Mouse (Mus musculus) kidney, postnatal 4 days (tissue): ENCODE data around the gene D930020B18Rik.

Source experiments
- DNase-seq, 2 experiments: peaks; one replicate each; pipeline ENCODE4 v3.0.0; 2021; ENCODE audit warnings: mixed read lengths in 2 of 2

D930020B18Rik gene

DNA sequence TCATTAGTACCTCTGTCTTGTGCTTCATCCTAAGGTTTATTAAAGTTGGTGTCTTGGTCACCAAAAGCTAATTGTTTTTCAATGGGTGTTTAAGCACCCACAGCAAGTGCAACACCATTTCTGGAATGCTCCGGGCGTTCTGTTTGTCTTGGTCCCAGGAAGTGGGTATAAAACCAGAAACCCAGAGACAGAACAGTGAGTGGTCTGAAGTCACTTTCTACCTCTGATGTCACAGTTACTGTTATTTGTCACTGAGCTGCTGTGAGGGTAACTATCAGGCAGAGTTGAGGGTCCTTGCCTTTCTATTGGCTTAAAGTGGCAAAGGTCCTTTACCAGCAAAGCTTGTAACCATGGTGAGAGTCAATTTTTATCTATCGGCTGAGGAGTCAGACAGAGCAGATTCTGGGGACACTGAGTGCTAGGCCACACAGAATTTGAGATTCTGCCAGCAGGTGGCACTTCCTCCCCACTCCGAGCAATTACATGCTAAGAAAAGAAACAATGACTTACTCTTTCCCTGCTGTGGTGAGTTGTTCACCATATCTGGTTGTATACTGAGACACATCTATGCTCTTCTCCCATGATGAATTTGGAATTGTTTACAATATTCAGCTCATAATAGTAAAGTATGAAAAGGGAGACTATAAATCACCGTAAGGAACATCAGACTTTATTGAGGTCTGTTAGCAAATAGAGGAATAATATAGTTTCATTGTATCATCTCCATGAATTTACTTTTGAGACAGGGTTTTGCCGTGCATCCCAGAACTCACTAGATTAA, 1.0 kb upstream of the D930020B18Rik start:
- DNase-seq = peak; percentile 43 to 52

- DNase-seq = no peak
Observed at GRCm38 (mm10) chr10:121640944-121641271, 480 bp upstream of the D930020B18Rik start.

- DNase-seq = peak in 1 of 2 experiments; percentile 12
Observed at GRCm38 (mm10) chr10:121642054-121642947, 913 bp downstream of the D930020B18Rik start.

DNA sequence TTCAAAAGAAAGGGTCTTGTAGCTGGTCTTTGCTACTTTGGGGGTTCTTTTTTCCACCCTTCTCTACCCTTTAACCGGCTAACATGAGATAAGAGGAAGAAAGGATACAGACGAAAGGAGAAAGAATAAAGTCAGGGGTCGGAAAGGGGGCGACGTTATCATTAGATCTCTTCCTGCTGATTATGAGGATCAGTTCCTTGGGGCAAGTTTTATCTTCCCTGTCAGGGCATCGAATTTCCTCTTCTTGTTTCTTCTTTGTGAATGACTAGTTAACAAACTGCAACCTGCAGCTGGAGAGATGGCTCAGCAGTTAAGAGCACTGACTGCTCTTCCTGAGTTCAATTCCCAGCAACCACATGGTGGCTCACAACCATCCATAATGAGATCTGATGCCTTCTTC, 4.9 kb downstream of the D930020B18Rik start:
- DNase-seq = no peak

DNA sequence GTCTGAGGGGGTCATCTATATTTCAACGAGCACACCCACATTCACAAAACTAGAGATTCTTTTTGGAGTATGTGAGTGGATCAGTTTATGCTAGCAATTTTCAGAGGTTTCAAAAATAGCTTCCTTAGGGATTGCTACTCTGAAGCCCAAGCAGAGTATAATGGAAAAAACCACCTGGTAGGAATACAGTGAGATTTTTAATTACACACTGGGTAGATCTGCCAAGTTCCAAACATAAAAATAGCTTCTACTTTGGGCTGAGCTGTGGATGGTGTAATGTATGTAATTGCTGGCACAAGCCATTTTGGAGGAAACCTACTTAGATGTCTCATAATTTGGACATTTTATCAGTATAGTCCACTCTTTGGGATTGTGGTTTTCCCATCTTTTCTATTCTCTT, 11.7 kb downstream of the D930020B18Rik start:
- DNase-seq = no peak

DNA sequence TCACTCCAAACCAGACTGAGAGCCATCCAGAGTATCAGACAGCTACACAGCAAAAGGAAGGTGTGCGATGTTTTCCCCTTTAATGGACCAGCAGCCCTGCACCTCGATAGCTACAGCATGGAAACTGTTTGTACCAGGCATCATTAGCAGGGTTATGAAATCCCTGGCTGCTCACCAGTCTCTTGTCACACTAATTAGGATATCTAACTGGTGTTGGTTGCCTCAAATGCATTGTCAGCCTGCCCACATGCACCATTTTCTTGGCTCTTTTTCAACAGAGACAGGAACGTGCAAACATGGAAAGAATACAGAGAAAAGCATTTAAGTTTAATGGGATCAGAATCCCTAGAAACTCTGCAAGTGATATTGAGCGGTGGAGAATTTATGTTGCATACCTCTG, 14.5 kb downstream of the D930020B18Rik start:
- no peak for DNase-seq

GRCm38 (mm10) chr10:121662711-121663110, 21.3 kb downstream of the D930020B18Rik start:
- DNase-seq = no peak

- DNase-seq = peak in 1 of 2 experiments; percentile 24
Observed at GRCm38 (mm10) chr10:121663599-121663998, 22.2 kb downstream of the D930020B18Rik start.

GRCm38 (mm10) chr10:121665631-121666145, 24.3 kb downstream of the D930020B18Rik start:
- no peak for DNase-seq

- no peak for DNase-seq
Observed at GRCm38 (mm10) chr10:121669103-121669502, 27.7 kb downstream of the D930020B18Rik start.

GRCm38 (mm10) chr10:121677019-121677418, 35.6 kb downstream of the D930020B18Rik start:
- DNase-seq = no peak

DNA sequence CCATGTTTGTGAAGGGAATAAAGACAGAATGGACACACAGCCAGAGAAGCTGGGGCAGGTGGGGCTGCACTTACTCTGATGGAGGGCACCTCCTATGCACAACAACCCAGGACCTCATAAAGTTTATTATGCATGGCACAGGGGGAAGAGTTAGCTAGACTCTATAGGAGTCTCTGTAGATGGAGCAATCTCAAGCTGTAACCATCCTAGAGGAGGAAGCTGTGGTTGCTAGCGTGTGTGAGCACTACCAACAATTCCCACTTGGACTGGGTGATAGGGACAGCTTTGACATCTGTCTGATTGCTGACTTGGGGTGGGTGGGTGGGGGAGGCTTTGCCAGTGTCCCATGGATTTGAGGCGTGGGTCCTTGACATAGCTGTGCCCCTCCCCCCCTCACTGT, 39.5 kb downstream of the D930020B18Rik start:
- no peak for DNase-seq

- no peak for DNase-seq
Observed at GRCm38 (mm10) chr10:121682539-121682938, 41.2 kb downstream of the D930020B18Rik start.

DNA sequence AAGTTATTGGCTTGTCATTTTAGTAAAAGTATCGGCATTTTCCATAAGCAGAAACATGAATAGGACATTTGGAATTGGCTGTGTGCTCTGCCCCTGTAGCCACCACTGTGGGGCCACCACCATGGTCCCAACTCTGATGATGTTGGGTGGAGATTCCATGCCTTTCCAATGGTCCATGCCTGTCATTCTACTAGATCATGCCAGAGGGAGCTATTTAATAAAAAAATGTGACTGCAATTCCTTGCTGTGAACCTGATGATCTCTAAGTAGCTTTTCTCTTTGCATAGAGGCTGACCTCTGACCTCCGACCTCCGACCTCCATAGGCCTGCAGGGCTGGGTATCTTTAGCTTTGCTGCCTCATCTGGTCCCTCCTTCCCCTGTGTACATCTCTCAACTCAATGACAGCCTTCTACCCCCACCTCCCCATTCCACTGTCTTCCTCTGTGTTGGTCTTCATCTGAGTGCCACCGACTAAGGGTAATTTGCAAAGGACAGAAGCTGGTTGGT, 44.8 kb downstream of the D930020B18Rik start:
- peak; percentile 26 to 44 for DNase-seq

- DNase-seq = no peak
Observed at GRCm38 (mm10) chr10:121687511-121687910, 46.1 kb downstream of the D930020B18Rik start.

GRCm38 (mm10) chr10:121689591-121690314, 48.4 kb downstream of the D930020B18Rik start:
- peak; percentile 85 to 90 for DNase-seq

- peak; percentile 16 to 28 for DNase-seq
Observed at GRCm38 (mm10) chr10:121692944-121693579, 51.7 kb downstream of the D930020B18Rik start.

DNA sequence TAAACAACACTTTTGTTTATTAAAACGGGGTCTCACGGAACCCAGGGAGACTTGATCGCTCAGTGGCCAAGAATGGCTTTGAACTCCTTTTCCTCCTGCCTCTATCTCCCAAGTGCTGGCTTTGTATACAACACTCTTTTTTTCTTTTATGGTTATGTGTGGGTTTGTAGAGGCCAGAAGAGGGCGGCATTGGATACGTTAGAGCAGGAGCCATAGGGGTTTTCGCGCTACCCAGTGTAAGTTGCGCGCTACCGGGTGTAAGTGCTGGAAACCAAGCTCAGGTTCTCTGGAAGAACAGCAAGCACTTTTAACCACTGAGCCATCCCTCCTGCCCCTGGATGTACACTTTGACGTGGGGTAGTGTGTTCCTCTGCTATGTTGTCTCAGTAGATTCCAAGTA, 53.2 kb downstream of the D930020B18Rik start:
- DNase-seq = no peak

DNA sequence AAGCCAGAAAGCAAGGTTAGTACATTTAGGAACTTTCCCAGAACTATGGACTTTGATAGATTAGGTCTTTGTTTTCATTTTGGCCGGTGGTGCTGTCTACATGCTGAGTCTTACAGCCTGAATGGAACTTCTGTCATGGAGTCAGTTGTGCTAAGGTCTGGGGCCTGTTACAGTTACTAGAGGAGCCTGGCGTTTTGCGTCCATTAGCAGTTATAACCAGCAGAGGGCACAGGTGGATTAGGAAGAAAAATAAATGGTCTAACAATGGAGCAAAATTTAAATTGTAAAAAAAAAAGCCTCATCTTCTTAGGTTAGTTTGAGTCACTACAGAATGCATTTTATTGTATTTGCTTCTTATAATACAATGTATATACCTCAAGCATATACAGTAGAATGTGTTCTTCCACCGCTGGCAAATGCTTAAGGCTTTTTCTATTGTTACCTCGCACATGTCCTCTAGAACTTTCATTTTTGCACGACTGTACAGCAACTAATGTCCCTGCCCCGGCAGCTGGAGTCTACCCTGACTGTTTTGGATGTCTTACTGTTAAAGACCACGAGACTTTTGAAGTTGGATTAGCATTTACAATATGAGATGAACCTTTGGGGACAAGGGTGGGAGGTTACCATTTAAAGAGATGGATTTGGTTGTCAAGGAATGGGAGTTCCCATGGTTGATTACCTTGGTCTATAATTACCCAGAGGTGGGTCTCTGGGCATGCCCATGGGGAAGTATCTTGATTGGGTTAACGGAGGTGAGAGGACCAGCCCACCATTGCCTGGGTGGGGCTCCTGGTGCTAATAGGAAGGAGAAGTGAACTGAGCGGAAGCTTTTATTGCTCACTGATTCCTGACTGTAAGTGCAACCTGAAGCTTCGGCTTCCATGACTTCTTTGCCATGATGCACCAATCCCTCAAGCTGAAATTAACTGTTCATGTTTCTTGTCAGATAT, 60.2 kb downstream of the D930020B18Rik start:
- peak; percentile 72 to 77 for DNase-seq

- DNase-seq = no peak
Observed at GRCm38 (mm10) chr10:121703619-121704018, 62.2 kb downstream of the D930020B18Rik start.

GRCm38 (mm10) chr10:121704871-121705270, 63.5 kb downstream of the D930020B18Rik start:
- DNase-seq = no peak
